Mouse (Mus musculus) right cerebral cortex, adult 2 months (tissue): ENCODE data around the gene Ccpg1.

Experiments
- DNase-seq, 2 experiments: peaks; one replicate each; pipeline ENCODE4 v3.0.0; 2021 to 2022; ENCODE audit warnings: low spot score in 2 of 2

The Ccpg1 gene

GRCm38 (mm10) chr9:72985250-72986220, at the start of gene Ccpg1, which contains the start of gene Ccpg1os:
Ccpg1 (plus strand) TSS chr9:72985429.
Ccpg1os (minus strand) TSS chr9:72985382.
- peak; percentile 97 to 98 for DNase-seq

GRCm38 (mm10) chr9:72936301-72936700, 48.9 kb upstream of the Ccpg1 start:
- no peak for DNase-seq

- DNase-seq: no peak
Measured at GRCm38 (mm10) chr9:72943424-72943823, 41.8 kb upstream of the Ccpg1 start.

GRCm38 (mm10) chr9:72944286-72944685, 40.9 kb upstream of the Ccpg1 start:
- DNase-seq: no peak

- DNase-seq: no peak
Measured at GRCm38 (mm10) chr9:72947010-72947409, 38.2 kb upstream of the Ccpg1 start.

- DNase-seq: no peak
Measured at GRCm38 (mm10) chr9:72949572-72949971, 35.7 kb upstream of the Ccpg1 start.

GRCm38 (mm10) chr9:72954746-72955145, 30.5 kb upstream of the Ccpg1 start:
- DNase-seq: no peak

- DNase-seq: peak; percentile 48 to 65
Measured at GRCm38 (mm10) chr9:72955546-72955945, 29.7 kb upstream of the Ccpg1 start.

GRCm38 (mm10) chr9:72958521-72959450, 26.4 kb upstream of the Ccpg1 start, which contains the start of the genes Dyx1c1 and Gm44503:
Dyx1c1 (plus strand) TSS chr9:72958785.
Gm44503 (plus strand) TSS chr9:72958852.
- DNase-seq: peak; percentile 73 to 75

GRCm38 (mm10) chr9:72961346-72961745, 23.9 kb upstream of the Ccpg1 start:
- DNase-seq: no peak

- no peak for DNase-seq
Measured at GRCm38 (mm10) chr9:72961959-72962358, 23.3 kb upstream of the Ccpg1 start.

GRCm38 (mm10) chr9:72968349-72969061, 16.7 kb upstream of the Ccpg1 start:
- peak; percentile 76 to 84 for DNase-seq

- DNase-seq: no peak
Measured at GRCm38 (mm10) chr9:72969874-72970273, 15.4 kb upstream of the Ccpg1 start.

GRCm38 (mm10) chr9:72972435-72972834, 12.8 kb upstream of the Ccpg1 start:
- no peak for DNase-seq

GRCm38 (mm10) chr9:72972984-72973383, 12.2 kb upstream of the Ccpg1 start:
- no peak for DNase-seq

- no peak for DNase-seq
Measured at GRCm38 (mm10) chr9:72974734-72975133, 10.5 kb upstream of the Ccpg1 start.

- DNase-seq: no peak
Measured at GRCm38 (mm10) chr9:72975242-72975641, 10.0 kb upstream of the Ccpg1 start.

GRCm38 (mm10) chr9:72983066-72983465, 2.2 kb upstream of the Ccpg1 start:
- DNase-seq: no peak

GRCm38 (mm10) chr9:72987703-72988102, 2.5 kb downstream of the Ccpg1 start:
- DNase-seq: no peak

GRCm38 (mm10) chr9:72988706-72989105, 3.5 kb downstream of the Ccpg1 start:
- DNase-seq: no peak

- DNase-seq: no peak
Measured at GRCm38 (mm10) chr9:72991420-72991819, 6.2 kb downstream of the Ccpg1 start.
